Mouse (Mus musculus) heart, embryonic 10.5 days (tissue): ENCODE measurements around the gene Tmed6. TPM values are rescaled to one million over a fixed set of nuclear protein-coding genes. Genes with fewer than 3 reads are reported as not detected.

Experiments used
- DNase-seq: peaks from one replicate; pipeline ENCODE4 v3.0.0-alpha.2; 2017; ENCODE audit warnings: low spot score
- H3K27ac ChIP-seq: fragments of 300-500 bp; sonication (generic); 2 replicates; pipeline ENCODE4 v1.5.1; 2016; ENCODE audit warnings: mild to moderate bottlenecking
- H3K27me3 ChIP-seq: fragments of 300-500 bp; sonication (generic); 2 replicates; pipeline ENCODE4 v1.6.1; 2016; ENCODE audit warnings: mild to moderate bottlenecking; ENCODE audit not compliant: poor library complexity, insufficient read depth, severe bottlenecking
- H3K36me3 ChIP-seq: fragments of 300-500 bp; sonication (generic); 2 replicates; pipeline ENCODE4 v1.6.1; 2016; ENCODE audit warnings: mild to moderate bottlenecking, moderate library complexity
- H3K4me1 ChIP-seq: fragments of 300-500 bp; sonication (generic); 2 replicates; pipeline ENCODE4 v1.6.1; 2016; ENCODE audit warnings: mild to moderate bottlenecking
- H3K4me3 ChIP-seq: fragments of 300-500 bp; sonication (generic); 2 replicates; pipeline ENCODE4 v1.5.1; 2016; ENCODE audit warnings: mild to moderate bottlenecking, moderate library complexity
- H3K9me3 ChIP-seq: fragments of 300-500 bp; sonication (generic); 2 replicates; pipeline ENCODE4 v1.6.1; 2016; ENCODE audit warnings: mild to moderate bottlenecking, moderate library complexity
- WGBS: fragments of 180-500 bp; shearing (Covaris S2); methylation state at CpG from one replicate; pipeline ENCODE4 v1.1.7; 2016; 5-methylcytosine and 5-hydroxymethylcytosine counted together
- polyA plus RNA-seq: library from polyadenylated mRNA; unstranded; fragments of >200 nt; fragmentation: Nextera tagmentation; extraction: Ambion mirVana; gene quantifications from 2 replicates; pipeline ENCODE4 v1.2.1, GENCODE M21; 2016

Gene Tmed6
- polyA plus RNA-seq, 1 experiment from 2014 or later, result 1.7 TPM

DNA sequence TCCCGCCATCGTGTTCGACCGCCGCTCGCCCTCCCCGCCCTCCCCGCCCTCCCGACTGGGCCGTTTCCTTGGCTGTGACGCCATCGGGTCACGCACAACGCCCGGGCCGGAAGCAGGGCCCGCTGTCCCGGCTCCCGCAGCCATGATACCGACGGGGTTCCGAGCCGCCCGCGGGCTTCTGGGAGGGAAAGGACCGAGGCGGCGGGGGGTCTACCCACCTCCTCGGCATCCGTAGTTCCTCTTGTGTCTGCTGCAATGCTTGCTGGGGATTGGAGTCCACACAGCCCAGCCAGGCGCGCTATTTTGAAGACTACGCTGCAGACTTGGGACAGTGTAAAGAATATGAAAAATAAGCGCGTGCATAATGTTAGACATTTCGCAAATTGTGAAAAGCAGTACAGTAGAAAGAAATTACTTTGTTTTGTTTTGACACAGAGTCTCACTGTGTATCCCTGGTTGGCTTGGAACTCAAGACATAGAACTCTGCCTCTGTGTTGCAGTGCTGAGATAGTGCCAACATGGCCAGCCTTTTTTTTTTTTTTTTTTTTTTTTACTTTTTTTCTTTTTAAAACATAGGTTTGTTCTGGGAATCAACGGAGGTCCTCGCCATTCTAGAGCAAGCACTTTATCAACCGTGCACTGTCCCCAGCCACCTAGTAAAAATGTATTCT is 31.1 kb upstream of the Tmed6 start, which contains the start of gene Terf2:
Terf2 (minus strand) TSS at position 182 of the 671 bp plus-strand sequence.
- H3K4me3 ChIP-seq, result peak within 1 kb of the TSS; percentile 97
- H3K27ac ChIP-seq, result peak within 1 kb of the TSS; percentile 95
- H3K27me3 ChIP-seq, result no peaks in the 10 kb centered on the region
- DNase-seq, result peak; percentile 97
- H3K4me1 ChIP-seq, result peaks cover 17% of the 10 kb centered on the region
- H3K36me3 ChIP-seq, result peaks cover 30% of the 10 kb centered on the region
- WGBS, result 3% methylated on average over 39 of the region's 39 CpGs
- no peaks in the 10 kb centered on the region for H3K9me3 ChIP-seq

DNA sequence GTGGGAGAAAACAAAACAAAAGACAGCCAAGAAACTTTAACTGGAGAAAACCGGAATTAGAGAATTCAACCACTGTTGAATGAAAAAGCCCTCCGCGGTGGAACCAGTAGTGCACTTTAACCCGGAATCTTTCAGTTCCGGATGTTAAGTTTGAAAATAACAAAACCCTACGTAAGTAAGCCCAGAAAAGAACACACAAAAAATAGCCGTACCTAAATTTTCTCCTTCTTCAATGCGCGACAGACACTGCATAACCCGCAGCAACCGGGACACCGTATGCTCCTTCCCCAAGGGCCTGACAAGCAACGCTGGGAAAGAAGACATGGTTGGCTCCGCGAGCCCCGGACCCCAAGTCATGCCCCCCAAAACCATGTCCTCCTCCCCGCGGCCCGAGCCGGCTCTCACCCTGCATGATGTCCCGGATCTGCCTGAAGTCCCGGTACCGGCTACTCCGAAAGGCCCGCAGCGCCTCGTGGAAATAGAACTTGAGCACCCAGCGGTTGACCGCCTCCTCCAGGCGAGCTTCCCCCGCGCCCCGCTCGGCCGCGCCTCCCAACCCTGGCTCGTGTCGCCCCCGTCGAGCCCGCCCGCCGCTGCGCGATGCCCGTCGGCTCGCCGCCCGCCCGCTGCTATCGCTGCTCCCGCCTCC is 30.4 kb upstream of the Tmed6 start:
- Histone ChIP-seq H3K4me3 (peak overlapping the region; percentile 97), H3K27ac (peak overlapping the region; percentile 95), H3K36me3 (peaks cover 35% of the 10 kb centered on the region), H3K27me3 (no peaks in the 10 kb centered on the region), H3K4me1 (peaks cover 17% of the 10 kb centered on the region), H3K9me3 (no peaks in the 10 kb centered on the region)
- peak; percentile 82 for DNase-seq
- WGBS, result under 1% methylated on average over 49 of the region's 53 CpGs

DNA sequence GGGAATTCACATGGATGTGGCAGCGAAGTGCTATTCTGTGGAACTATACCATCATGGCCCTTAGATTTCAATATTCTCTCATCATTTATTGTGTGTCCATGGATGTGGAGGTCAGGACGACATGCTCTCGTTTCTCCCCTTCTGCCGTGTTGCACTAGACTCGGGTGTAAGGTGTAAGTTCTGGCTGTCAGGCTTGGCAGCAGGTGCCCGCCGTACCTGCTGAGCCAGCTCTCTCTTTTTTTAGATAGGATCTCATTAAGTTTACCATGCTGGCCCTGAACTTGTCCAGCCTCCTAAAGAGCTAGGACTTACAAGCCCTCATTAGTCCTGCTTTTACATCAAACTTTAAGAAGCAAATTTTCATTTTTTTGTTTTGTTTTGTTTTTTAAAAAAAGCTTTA is 25.1 kb upstream of the Tmed6 start:
- 98% methylated on average over 7 of the region's 7 CpGs for WGBS
- Histone ChIP-seq H3K27me3 (no peaks in the 10 kb centered on the region), H3K36me3 (peaks cover 82% of the 10 kb centered on the region), H3K4me1 (peaks cover 14% of the 10 kb centered on the region), H3K27ac (no peak overlapping the region), H3K9me3 (no peaks in the 10 kb centered on the region), H3K4me3 (no peak overlapping the region)
- no peak for DNase-seq

DNA sequence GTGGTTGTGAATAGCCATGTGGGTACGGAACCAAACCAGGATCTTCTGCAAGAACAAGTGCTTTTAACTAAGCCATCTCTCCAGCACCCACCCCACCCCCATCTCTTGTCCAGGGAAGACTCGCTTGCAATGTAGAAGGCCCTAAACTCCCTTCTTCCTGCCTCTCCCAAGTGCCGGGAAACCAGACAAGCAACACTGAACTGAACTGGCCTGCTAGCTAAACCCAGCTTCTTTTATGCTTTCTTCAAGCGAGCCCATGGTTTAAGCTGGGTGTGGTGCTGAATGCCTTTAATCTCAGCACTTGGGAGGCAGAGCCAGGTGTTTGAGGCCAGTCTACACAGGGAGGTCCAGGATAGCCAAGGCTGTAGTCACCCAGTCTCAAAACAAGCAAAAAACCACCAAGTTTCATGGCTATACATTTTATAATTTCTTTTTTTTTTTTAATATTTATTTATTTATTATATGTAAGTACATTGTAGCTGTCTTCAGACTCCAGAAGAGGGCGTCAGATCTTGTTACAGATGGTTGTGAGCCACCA is 23.2 kb upstream of the Tmed6 start:
- Histone ChIP-seq H3K4me1 (no peaks in the 10 kb centered on the region), H3K27me3 (no peaks in the 10 kb centered on the region)

DNA sequence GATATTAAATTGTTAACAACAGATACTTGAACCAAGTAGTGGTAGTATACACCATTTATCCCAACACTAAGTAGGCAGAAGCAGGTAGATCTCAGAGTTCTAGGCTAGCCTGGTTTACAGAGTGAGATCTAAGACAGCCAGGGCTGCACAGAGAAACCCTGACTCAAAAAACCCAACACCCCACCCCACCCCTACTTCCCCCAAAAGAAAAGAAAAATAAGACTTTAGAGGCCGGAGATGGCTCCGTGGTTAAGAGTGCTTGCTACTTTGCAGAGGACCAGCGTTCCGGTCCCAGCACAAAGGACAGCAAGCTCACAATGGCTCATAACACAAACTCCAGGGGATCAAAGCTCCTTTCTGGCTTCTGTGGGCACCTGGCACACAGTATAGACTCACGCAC is 20.6 kb upstream of the Tmed6 start:
- Histone ChIP-seq H3K36me3 (peaks cover 83% of the 10 kb centered on the region), H3K4me1 (no peaks in the 10 kb centered on the region), H3K9me3 (no peaks in the 10 kb centered on the region), H3K27ac (no peak overlapping the region), H3K4me3 (no peak overlapping the region), H3K27me3 (no peaks in the 10 kb centered on the region)
- no peak for DNase-seq
- WGBS, result 95% methylated on average over 5 of the region's 5 CpGs

More for the DNA sequence above, 23.2 kb upstream of the Tmed6 start:
- no peak overlapping the region for H3K27ac ChIP-seq
- peaks cover 80% of the 10 kb centered on the region for H3K36me3 ChIP-seq
- H3K4me3 ChIP-seq, result no peak overlapping the region
- no peak for DNase-seq
- no peaks in the 10 kb centered on the region for H3K9me3 ChIP-seq
- 98% methylated on average over 5 of the region's 5 CpGs for WGBS

DNA sequence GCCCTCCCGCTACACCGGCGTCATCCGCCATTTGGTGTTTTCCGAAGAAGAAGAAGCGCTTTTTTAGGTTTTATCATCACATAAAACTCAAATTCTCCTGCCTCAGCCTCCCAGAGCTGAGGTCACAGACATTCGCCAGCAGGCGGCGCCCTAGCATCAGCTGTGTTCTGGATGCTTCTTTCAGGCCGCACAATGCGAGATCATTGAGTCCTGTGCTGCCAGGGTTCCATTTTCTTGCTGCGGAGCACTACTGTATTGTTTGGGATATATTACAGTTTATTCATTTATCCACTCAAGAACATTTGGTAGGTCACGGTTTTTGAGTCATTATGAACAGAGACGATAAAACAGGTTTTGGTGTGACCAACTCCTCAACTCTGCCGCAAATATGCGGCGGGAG is 19.9 kb upstream of the Tmed6 start:
- no peaks in the 10 kb centered on the region for H3K27me3 ChIP-seq
- H3K27ac ChIP-seq, result no peak overlapping the region
- 94% methylated on average over 17 of the region's 17 CpGs for WGBS
- peaks cover 83% of the 10 kb centered on the region for H3K36me3 ChIP-seq
- no peak overlapping the region for H3K4me3 ChIP-seq
- H3K4me1 ChIP-seq, result no peaks in the 10 kb centered on the region
- H3K9me3 ChIP-seq, result no peaks in the 10 kb centered on the region
- DNase-seq, result no peak

DNA sequence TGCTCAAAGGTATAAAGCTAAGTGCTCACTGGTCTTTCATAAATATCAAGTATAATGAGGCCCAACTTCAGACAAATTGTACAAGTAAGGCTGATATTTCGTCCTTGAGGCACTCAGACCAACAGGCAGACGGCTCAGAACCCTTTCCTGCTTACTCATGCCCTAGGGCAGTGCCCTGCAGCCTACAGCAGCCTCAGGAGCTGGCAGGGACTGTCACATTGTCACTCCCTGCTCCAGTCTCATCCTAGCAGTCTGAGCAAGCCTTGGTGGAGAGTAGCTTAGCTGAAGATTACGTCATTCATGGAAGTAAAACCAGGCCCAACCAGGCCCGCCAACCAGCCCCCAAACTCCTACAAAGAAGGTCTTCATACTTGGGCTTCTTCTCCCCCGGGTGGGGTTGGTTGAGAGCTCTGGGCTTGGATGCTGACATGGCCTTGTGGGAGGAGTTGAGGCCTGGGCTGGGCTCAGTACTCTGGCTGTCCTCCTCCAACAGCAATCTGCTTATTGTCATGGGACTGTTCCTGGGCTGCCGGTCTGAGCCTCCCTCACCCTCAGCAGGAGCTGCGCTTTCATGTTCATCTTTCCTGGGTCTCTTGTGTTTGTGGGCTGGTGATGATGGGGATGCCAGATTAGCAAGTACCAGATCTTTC is 10.9 kb upstream of the Tmed6 start:
- no peaks in the 10 kb centered on the region for H3K27me3 ChIP-seq
- no peaks in the 10 kb centered on the region for H3K9me3 ChIP-seq
- DNase-seq, result no peak
- peaks cover 92% of the 10 kb centered on the region for H3K36me3 ChIP-seq
- no peak overlapping the region for H3K27ac ChIP-seq
- peaks cover 13% of the 10 kb centered on the region for H3K4me1 ChIP-seq
- H3K4me3 ChIP-seq, result no peak overlapping the region
- 82% methylated on average over 7 of the region's 7 CpGs for WGBS

DNA sequence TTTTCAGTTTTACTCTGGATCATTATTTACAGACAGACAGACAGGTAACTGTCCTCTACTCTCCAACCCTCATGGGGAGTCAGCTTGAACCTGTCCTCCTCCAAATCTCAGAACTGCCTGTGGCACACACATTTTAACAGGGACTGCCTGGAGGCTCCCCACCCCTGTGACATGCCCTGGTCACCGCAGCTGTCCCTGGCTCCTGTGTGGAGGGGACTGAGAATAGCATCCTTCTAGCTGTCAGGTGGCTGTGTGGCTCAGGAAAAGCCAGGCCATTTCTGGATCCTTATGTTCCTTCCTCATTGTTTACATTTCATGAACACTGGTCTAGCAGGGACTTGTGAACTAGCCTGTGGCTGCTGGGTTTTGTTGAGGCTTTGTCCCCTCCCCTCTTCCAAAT is 8.7 kb upstream of the Tmed6 start:
- WGBS, result 55% methylated on average over 1 of the region's 1 CpGs
- H3K36me3 ChIP-seq, result peaks cover 86% of the 10 kb centered on the region

DNA sequence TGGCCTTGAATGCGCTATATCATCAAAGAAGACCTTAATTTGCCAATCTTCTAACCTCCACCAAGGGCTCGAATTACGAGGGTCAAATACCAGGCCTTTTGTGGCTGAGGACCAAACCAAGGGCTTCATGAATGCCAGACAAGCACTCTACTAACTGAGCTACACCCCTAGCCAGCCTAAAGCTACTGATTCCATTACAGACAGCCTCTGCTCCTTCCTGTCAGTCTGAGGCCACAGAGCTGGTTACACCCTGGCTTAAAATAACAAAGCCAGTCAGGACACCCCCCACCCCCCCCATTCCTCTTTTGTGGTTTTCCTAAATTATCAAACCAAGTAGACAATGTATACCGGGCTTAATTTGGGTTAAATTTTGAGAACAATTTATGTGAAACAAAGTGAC is 8.3 kb upstream of the Tmed6 start:
- 85% methylated on average over 4 of the region's 4 CpGs for WGBS
- peaks cover 86% of the 10 kb centered on the region for H3K36me3 ChIP-seq

More for the DNA sequence above, 8.7 kb upstream of the Tmed6 start:
- no peaks in the 10 kb centered on the region for H3K9me3 ChIP-seq
- no peak overlapping the region for H3K27ac ChIP-seq
- H3K4me1 ChIP-seq, result peaks cover 13% of the 10 kb centered on the region
- H3K27me3 ChIP-seq, result no peaks in the 10 kb centered on the region
- no peak overlapping the region for H3K4me3 ChIP-seq
- DNase-seq, result no peak

DNA sequence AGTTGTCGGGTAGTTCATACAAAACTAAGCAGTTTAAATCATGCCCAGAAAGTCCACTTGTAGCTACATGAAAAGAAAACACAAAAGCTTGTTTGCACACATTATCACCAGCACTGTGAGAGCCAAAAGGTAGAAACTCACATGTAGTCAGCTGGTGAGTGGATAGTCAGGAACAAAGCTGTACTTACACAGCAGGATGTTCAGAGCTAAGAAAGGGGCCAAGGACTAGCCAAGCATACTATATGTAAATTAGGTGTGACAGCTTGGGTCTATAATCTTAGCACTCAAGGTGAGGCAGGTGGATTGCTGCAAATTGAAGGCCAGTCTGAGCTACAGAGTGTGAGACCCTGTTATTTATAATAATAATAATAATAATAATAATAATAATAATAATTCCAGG is 2.8 kb downstream of the Tmed6 start:
- Histone ChIP-seq H3K9me3 (no peaks in the 10 kb centered on the region), H3K4me3 (no peak overlapping the region), H3K27ac (no peak overlapping the region), H3K36me3 (peaks cover 22% of the 10 kb centered on the region), H3K4me1 (peaks cover 4% of the 10 kb centered on the region), H3K27me3 (no peaks in the 10 kb centered on the region)
- no peak for DNase-seq
- 91% methylated on average over 1 of the region's 1 CpGs for WGBS

More for the DNA sequence above, 8.3 kb upstream of the Tmed6 start:
- no peak for DNase-seq
- Histone ChIP-seq H3K27ac (no peak overlapping the region), H3K4me3 (no peak overlapping the region), H3K4me1 (peaks cover 16% of the 10 kb centered on the region), H3K9me3 (no peaks in the 10 kb centered on the region), H3K27me3 (no peaks in the 10 kb centered on the region)

DNA sequence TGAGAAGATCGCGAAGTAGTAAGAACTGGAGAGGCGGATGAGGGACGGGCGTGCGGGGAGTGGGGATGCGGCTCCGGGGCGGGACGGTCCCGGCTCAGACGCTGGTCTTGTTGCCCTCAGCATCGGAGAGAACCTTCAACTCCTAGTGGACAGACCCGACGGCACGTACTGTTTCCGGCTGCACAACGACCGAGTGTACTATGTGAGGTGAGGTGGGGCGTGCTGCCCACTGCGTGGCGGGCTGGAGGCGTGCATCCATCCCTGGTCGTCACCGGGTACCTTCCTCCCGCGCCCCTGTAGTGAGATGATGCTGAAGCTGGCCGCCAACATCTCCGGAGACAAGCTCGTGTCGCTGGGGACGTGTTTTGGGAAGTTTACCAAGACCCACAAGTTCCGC is 8.5 kb downstream of the Tmed6 start:
- Histone ChIP-seq H3K9me3 (no peaks in the 10 kb centered on the region), H3K27me3 (no peaks in the 10 kb centered on the region), H3K4me3 (peak overlapping the region; percentile 90), H3K36me3 (peaks cover 52% of the 10 kb centered on the region), H3K27ac (peak overlapping the region; percentile 93), H3K4me1 (peaks cover 18% of the 10 kb centered on the region)
- DNase-seq, result no peak
- WGBS, result under 1% methylated on average over 33 of the region's 33 CpGs

DNA sequence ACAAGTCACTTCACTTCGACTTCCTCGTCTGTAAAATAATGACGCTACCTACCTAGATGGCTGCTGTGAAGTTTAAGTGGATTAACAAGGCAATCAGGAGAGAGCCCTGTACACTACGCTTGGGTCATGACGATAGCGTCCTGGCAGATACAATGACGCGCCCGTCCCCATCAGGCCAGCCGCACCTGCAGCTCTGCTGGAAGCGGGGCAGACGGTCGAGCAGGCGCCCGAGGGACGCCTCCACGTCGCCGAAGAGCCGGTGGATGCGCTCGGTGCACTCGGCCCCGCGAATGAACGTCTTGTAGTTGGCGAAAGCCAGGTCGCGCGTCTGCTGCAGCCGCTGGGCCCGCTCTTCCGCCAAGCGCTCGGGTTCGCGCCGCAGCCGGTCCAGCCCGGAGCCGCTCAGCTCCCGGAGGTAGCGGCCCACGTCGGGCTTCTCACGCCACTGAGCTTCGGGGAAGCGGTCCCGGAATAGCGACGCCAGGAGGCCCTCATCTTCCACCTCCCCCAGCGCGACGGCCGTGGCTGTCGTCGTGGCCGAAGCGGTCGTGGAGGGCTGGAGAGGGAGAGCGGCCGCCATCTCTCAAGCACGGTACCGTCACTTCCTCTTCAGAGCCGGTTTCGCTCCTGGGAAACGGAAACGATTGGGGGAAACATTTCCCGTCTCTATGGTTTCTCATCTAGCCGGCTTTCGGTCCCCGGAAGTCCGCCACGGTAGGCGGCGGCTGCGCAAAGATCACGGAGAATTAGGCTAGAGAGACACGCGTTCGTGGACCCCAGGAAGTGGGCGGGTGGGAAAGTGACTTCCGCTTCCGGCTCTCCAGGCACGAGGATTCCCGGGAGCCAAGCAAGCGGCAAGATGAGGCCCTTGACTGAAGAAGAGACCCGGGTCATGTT is 9.1 kb downstream of the Tmed6 start, which contains the start of the genes Cog8 and Nip7:
Cog8 (minus strand) TSS at position 614 of the 897 bp plus-strand sequence.
Nip7 (plus strand) TSS at position 802 of the 897 bp plus-strand sequence.
- peaks cover 18% of the 10 kb centered on the region for H3K4me1 ChIP-seq
- H3K4me3 ChIP-seq, result peak within 1 kb of the TSS; percentile 90
- H3K27ac ChIP-seq, result peak within 1 kb of the TSS; percentile 93
- peak; percentile 98 for DNase-seq
- under 1% methylated on average over 88 of the region's 88 CpGs for WGBS
- no peaks in the 10 kb centered on the region for H3K9me3 ChIP-seq
- peaks cover 59% of the 10 kb centered on the region for H3K36me3 ChIP-seq
- H3K27me3 ChIP-seq, result no peaks in the 10 kb centered on the region
